Mouse (Mus musculus) layer of hippocampus, adult 11-12 months (tissue): ENCODE measurements around the gene Tent5c.
A peak's percentile ranks its signal among the peaks of the same experiment; 100 is the strongest.
"Not testable (repeated sequence)": the region's sequence is repeated elsewhere in the genome, so short reads cannot be mapped to it uniquely, and the experiment has no call there.

Experiments used
- DNase-seq: peaks from one replicate; pipeline ENCODE4 v3.0.0; 2022; ENCODE audit warnings: low spot score

The Tent5c gene

GRCm38 (mm10) chr3:100438461-100439002, 50.6 kb downstream of the Tent5c start:
- no peak for DNase-seq

- DNase-seq = no peak
These were observed 52.4 kb downstream of the Tent5c start for GRCm38 (mm10) chr3:100436756-100437155.

GRCm38 (mm10) chr3:100431705-100432104, 57.4 kb downstream of the Tent5c start:
- peak; percentile 37 for DNase-seq

GRCm38 (mm10) chr3:100430731-100431130, 58.4 kb downstream of the Tent5c start:
- DNase-seq = no peak

- DNase-seq = peak; percentile 53
These were observed 59.0 kb downstream of the Tent5c start for GRCm38 (mm10) chr3:100430101-100430500.

- no peak for DNase-seq
These were observed 59.5 kb downstream of the Tent5c start for GRCm38 (mm10) chr3:100429667-100430066.

- DNase-seq = no peak
These were observed 61.6 kb downstream of the Tent5c start for GRCm38 (mm10) chr3:100427548-100427947.

GRCm38 (mm10) chr3:100422392-100423167, 66.5 kb downstream of the Tent5c start:
- DNase-seq = peak; percentile 78

- no peak for DNase-seq
These were observed 67.8 kb downstream of the Tent5c start for GRCm38 (mm10) chr3:100421354-100421753.

GRCm38 (mm10) chr3:100420691-100421056, 68.5 kb downstream of the Tent5c start:
- DNase-seq = no peak

- DNase-seq = peak; percentile 53
These were observed 69.0 kb downstream of the Tent5c start for GRCm38 (mm10) chr3:100419962-100420690.

- no peak for DNase-seq
These were observed 70.7 kb downstream of the Tent5c start for GRCm38 (mm10) chr3:100418387-100418786.

GRCm38 (mm10) chr3:100417772-100418311, 71.3 kb downstream of the Tent5c start:
- DNase-seq = no peak

- no peak for DNase-seq
These were observed 73.5 kb downstream of the Tent5c start for GRCm38 (mm10) chr3:100415671-100416070.

GRCm38 (mm10) chr3:100413586-100413985, 75.5 kb downstream of the Tent5c start:
- DNase-seq = not testable (repeated sequence)

GRCm38 (mm10) chr3:100411945-100412344, 77.2 kb downstream of the Tent5c start:
- no peak for DNase-seq

- DNase-seq = no peak
These were observed 79.8 kb downstream of the Tent5c start for GRCm38 (mm10) chr3:100409280-100409679.

- no peak for DNase-seq
These were observed 80.6 kb downstream of the Tent5c start for GRCm38 (mm10) chr3:100408351-100409043.

GRCm38 (mm10) chr3:100402656-100403055, 86.5 kb downstream of the Tent5c start:
- no peak for DNase-seq
